Mouse (Mus musculus) lung, postnatal 0 days (tissue): Measurements from ENCODE around the gene Mfsd4b4.
"Not testable (repeated sequence)": the region's sequence is repeated elsewhere in the genome, so short reads cannot be mapped to it uniquely, and the experiment has no call there.

Experiments used
- CTCF ChIP-seq: IDR thresholded peaks from 2 replicates; pipeline ENCODE4 v1.5.1; 2016; ENCODE audit warnings: antibody characterized with exemption, mild to moderate bottlenecking
- EP300 ChIP-seq: IDR thresholded peaks from 2 replicates; pipeline ENCODE4 v1.6.1; 2016; ENCODE audit warnings: antibody characterized with exemption, mild to moderate bottlenecking, control low read depth

GRCm38 (mm10) chr10:39924556-39924955 lies 25.5 kb upstream of the Mfsd4b4 start:
- not testable (repeated sequence) for TF ChIP-seq CTCF, EP300
